Mouse (Mus musculus) kidney, embryonic 16.5 days (tissue): ENCODE results near the gene Pnpla7. TPM values are rescaled to one million over a fixed set of nuclear protein-coding genes. Genes with fewer than 3 reads are reported as not detected.

ENCODE experiments used
- ATAC-seq: fragments of 200-750 bp; cut with Nextera tagmentation; 2 replicates; pipeline ENCODE4 v1.8.0; 2017; ENCODE audit warnings: moderate TSS enrichment; ENCODE audit not compliant: low FRiP score, low TSS enrichment
- H3K27ac ChIP-seq: fragments of 300-500 bp; sonication (generic); 2 replicates; pipeline ENCODE4 v1.5.1; 2014; ENCODE audit warnings: low read length
- H3K27me3 ChIP-seq: fragments of 300-500 bp; sonication (generic); 2 replicates; pipeline ENCODE4 v1.6.1; 2014; ENCODE audit warnings: low read length, control low read depth, mixed read lengths; ENCODE audit not compliant: insufficient read depth
- H3K36me3 ChIP-seq: fragments of 300-500 bp; sonication (generic); 2 replicates; pipeline ENCODE4 v1.6.1; 2014; ENCODE audit warnings: low read length, control low read depth, mixed read lengths; ENCODE audit not compliant: insufficient read depth
- H3K4me1 ChIP-seq: fragments of 300-500 bp; sonication (generic); 2 replicates; pipeline ENCODE4 v1.6.1; 2014; ENCODE audit warnings: low read length, control low read depth, mixed read lengths; ENCODE audit not compliant: insufficient read depth
- H3K4me2 ChIP-seq: fragments of 300-500 bp; sonication (generic); replicated peaks from 2 replicates; pipeline ENCODE4 v1.6.1; 2014; ENCODE audit warnings: low read depth, low read length
- H3K4me3 ChIP-seq: fragments of 300-500 bp; sonication (generic); 2 replicates; pipeline ENCODE4 v1.5.1; 2014; ENCODE audit warnings: mild to moderate bottlenecking, low read length
- H3K9ac ChIP-seq: fragments of 300-500 bp; sonication (generic); replicated peaks from 2 replicates; pipeline ENCODE4 v1.6.1; 2014; ENCODE audit warnings: low read length
- H3K9me3 ChIP-seq: fragments of 300-500 bp; sonication (generic); 2 replicates; pipeline ENCODE4 v1.6.1; 2016; ENCODE audit warnings: low read length, control low read depth
- WGBS: fragments of 180-500 bp; shearing (Covaris S2); extraction: QIAGEN DNeasy Blood & Tissue Kit; methylation state at CpG from one replicate; pipeline ENCODE4 v1.1.7; 2014; 5-methylcytosine and 5-hydroxymethylcytosine counted together
- polyA plus RNA-seq: library from polyadenylated mRNA; unstranded; fragments of >200 nt; fragmentation: Nextera tagmentation; extraction: Ambion mirVana; gene quantifications from 2 replicates; pipeline ENCODE4 v1.2.1, GENCODE M21; 2015

Gene Pnpla7
- polyA plus RNA-seq, 1 experiment from 2014 or later, result 8.4 TPM

DNA sequence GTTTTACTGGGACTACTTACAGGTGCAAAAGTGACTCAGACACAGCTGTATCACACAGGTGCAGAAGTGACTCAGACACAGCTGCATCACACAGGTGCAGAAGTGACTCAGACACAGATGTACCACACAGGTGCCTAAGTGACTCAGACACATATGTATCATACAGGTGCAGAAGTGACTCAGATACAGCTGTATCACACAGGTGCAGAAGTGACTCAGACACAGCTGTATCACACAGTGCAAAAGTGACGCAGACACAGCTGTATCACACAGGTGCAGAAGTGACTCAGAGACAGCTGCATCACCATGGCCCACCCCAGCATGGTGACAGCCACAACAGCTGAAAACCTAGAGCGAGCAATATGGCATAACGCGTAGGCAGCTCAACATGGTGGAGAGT is 59.2 kb downstream of the Pnpla7 start:
- 94% methylated on average over 4 of the region's 4 CpGs for WGBS
- no peaks in the 10 kb centered on the region for H3K4me1 ChIP-seq
- H3K27me3 ChIP-seq, result no peaks in the 10 kb centered on the region
- no peak overlapping the region for H3K9ac ChIP-seq
- H3K36me3 ChIP-seq, result no peaks in the 10 kb centered on the region
- no peaks in the 10 kb centered on the region for H3K9me3 ChIP-seq
- H3K4me3 ChIP-seq, result no peak overlapping the region
- ATAC-seq, result no peak
- no peak overlapping the region for H3K27ac ChIP-seq
- H3K4me2 ChIP-seq, result no peak overlapping the region

DNA sequence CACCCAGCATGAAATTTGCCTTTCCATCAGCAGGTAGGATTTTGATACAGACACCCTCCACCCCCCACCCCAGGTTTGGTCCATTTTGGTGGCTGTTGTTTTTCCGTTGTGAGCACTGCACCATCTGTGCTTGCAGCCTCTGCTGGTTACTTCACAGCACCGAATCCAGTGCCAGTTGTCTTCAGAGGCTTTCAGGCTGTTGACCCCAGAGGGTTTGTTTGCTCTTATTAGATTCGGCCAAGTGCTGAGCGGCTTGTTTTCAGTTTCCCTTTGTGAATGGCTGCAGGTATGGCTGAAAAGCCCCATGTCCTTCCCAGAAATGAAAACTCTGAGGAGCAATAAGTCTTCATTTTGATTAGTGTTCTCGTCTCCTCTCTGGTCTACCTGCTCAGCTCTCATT is 64.3 kb downstream of the Pnpla7 start:
- Histone ChIP-seq H3K36me3 (no peaks in the 10 kb centered on the region; the same call in 1 of the 2 replicates), H3K27ac (no peak overlapping the region), H3K9me3 (no peaks in the 10 kb centered on the region), H3K9ac (no peak overlapping the region), H3K4me2 (no peak overlapping the region), H3K4me1 (no peaks in the 10 kb centered on the region), H3K4me3 (no peak overlapping the region), H3K27me3 (no peaks in the 10 kb centered on the region)
- WGBS, result 84% methylated on average over 5 of the region's 5 CpGs
- ATAC-seq, result no peak

DNA sequence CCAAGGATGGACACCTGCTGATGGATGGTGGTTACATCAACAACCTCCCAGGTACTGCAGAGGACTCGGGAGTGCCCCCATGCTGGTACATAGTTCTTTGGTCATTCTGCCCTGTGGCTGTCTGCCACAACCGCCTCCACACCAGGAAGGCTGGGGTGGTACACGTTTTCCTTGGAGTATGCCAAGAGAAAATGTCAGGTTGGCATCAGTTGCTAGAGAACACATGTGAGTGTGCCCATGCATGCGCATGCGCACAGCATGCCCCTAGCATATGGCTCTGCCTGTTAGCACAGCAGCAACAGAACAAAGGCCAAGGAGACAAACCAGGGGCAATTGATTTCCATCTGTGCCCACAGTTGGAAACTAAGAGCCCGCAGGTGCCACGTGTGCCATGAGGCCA is 75.1 kb downstream of the Pnpla7 start:
- H3K9ac ChIP-seq, result no peak overlapping the region
- 89% methylated on average over 7 of the region's 7 CpGs for WGBS
- H3K27me3 ChIP-seq, result no peaks in the 10 kb centered on the region
- H3K36me3 ChIP-seq, result no peaks in the 10 kb centered on the region
- no peaks in the 10 kb centered on the region for H3K9me3 ChIP-seq
- no peak overlapping the region for H3K4me3 ChIP-seq
- H3K27ac ChIP-seq, result no peak overlapping the region
- peaks cover 10% of the 10 kb centered on the region for H3K4me1 ChIP-seq
- ATAC-seq, result no peak
- H3K4me2 ChIP-seq, result no peak overlapping the region

DNA sequence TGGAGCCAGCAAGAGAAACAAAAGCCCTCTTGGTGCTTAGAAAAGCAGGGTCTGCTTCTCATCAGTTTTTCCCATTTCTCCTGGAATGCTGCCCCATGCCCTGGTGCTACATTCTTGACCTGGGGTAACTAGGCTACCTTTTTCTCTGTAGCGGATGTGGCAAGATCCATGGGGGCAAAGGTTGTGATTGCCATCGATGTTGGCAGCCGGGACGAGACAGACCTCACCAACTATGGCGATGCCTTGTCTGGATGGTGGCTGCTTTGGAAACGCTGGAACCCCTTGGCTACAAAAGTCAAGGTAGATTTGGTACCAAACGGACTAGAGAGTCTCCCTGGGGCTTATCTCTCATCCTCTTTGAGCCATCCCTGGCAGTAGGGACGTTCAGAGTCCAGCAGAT is 75.6 kb downstream of the Pnpla7 start:
- 85% methylated on average over 8 of the region's 8 CpGs for WGBS
- H3K4me3 ChIP-seq, result no peak overlapping the region
- no peaks in the 10 kb centered on the region for H3K9me3 ChIP-seq
- no peak overlapping the region for H3K4me2 ChIP-seq
- no peak for ATAC-seq
- H3K4me1 ChIP-seq, result peaks cover 10% of the 10 kb centered on the region
- H3K27ac ChIP-seq, result no peak overlapping the region
- H3K27me3 ChIP-seq, result no peaks in the 10 kb centered on the region
- H3K36me3 ChIP-seq, result no peaks in the 10 kb centered on the region
- no peak overlapping the region for H3K9ac ChIP-seq

DNA sequence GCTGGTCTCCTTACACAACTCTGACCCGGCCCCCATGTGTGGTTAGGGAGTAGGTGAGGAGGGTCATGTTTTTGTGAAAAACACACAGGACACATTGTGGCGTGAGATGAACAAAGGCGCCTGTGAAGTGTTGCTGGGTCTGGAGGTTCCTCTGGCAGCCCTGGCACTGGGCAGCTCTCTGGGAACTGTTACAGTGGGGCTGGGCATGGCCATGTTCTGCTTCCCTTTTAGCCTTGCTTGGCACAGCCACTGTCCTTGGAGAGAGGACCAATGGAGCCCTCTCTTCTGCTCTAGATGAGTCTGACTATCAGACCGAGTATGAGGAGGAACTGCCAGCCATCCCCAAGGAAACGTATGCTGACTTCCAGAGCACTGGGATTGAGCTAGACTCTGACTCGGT is 77.3 kb downstream of the Pnpla7 start:
- H3K27me3 ChIP-seq, result no peaks in the 10 kb centered on the region
- H3K4me3 ChIP-seq, result no peak overlapping the region
- no peak overlapping the region for H3K9ac ChIP-seq
- WGBS, result 91% methylated on average over 6 of the region's 6 CpGs
- no peaks in the 10 kb centered on the region for H3K9me3 ChIP-seq
- no peak overlapping the region for H3K4me2 ChIP-seq
- peaks cover 10% of the 10 kb centered on the region for H3K4me1 ChIP-seq
- H3K27ac ChIP-seq, result no peak overlapping the region
- ATAC-seq, result no peak
- H3K36me3 ChIP-seq, result peaks cover 6% of the 10 kb centered on the region

DNA sequence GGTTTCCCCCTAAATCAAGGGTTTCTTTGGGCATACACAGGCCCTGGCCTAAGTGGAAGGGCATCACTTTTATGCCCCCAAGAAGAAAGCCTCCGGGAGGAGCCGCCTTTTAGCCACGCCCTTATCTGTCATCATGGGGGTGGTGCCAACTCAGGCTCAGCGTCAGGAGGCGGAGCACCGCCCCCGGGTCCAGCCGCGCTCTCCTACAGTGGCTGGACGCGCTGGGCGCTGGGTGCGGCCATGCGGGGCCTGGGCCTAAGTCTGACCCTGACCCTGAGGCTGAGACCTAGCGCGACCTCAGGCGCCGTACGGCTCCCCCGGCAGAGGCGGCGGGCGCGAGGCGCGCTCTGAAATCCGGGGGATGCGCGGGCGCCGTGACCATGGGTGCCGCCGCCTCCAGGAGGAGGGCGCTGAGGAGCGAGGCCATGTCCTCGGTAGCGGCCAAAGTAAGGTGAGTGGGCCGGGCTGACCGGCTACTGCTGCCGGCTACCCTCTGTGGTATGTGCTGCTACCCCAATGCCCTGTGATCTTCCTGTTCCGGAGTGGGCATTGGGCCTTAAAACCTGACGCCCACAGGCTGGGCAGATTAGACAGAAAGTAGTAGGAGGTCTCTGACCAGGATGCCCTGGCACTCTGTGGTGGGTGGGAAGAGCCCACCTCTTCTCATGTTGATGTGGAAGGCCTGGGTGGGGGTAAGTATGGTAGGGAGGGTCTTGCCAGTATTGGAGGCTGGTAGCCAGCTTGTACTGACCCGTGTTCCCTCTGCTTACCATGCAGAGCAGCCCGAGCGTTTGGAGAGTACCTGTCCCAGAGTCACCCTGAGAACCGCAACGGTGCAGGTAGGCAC is 78.6 kb downstream of the Pnpla7 start, which contains the start of gene Nsmf:
Nsmf (plus strand) TSS at position 135 of the 847 bp plus-strand sequence.
- Histone ChIP-seq H3K27me3 (no peaks in the 10 kb centered on the region), H3K4me1 (peaks cover 10% of the 10 kb centered on the region), H3K9ac (peak within 1 kb of the TSS; percentile 81), H3K4me2 (peak within 1 kb of the TSS; percentile 79), H3K9me3 (no peaks in the 10 kb centered on the region), H3K36me3 (peaks cover 7% of the 10 kb centered on the region), H3K4me3 (peak within 1 kb of the TSS; percentile 67), H3K27ac (no peak within 1 kb of the TSS)
- ATAC-seq, result peak; percentile 94
- 4% methylated on average over 47 of the region's 47 CpGs for whole genome bisulfite sequencing

DNA sequence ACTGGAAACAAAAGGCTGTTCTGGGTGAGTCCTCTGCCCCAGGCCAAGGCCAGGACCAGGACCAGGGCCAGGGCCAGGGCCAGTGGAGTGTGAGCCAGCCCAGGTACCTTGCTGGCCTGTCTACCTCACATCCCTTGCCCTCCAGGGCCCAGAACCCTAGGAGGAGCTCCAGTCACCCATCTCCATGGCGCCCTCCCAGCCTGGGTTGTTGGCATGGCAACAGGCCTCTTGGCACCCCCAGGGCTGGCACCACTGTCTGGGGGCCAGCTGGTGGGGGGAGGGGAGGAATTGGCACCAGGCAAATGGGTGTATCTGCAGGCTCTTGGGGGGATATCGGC is 79.2 kb downstream of the Pnpla7 start:
- ATAC-seq, result peak; percentile 30
- H3K9ac ChIP-seq, result peak overlapping the region; percentile 81
- H3K36me3 ChIP-seq, result peaks cover 13% of the 10 kb centered on the region
- WGBS, result 40% methylated on average over 2 of the region's 2 CpGs
- H3K27me3 ChIP-seq, result no peaks in the 10 kb centered on the region
- H3K27ac ChIP-seq, result no peak overlapping the region
- H3K4me1 ChIP-seq, result peaks cover 10% of the 10 kb centered on the region
- no peaks in the 10 kb centered on the region for H3K9me3 ChIP-seq
- H3K4me3 ChIP-seq, result peak overlapping the region; percentile 67
- peak overlapping the region; percentile 79 for H3K4me2 ChIP-seq

DNA sequence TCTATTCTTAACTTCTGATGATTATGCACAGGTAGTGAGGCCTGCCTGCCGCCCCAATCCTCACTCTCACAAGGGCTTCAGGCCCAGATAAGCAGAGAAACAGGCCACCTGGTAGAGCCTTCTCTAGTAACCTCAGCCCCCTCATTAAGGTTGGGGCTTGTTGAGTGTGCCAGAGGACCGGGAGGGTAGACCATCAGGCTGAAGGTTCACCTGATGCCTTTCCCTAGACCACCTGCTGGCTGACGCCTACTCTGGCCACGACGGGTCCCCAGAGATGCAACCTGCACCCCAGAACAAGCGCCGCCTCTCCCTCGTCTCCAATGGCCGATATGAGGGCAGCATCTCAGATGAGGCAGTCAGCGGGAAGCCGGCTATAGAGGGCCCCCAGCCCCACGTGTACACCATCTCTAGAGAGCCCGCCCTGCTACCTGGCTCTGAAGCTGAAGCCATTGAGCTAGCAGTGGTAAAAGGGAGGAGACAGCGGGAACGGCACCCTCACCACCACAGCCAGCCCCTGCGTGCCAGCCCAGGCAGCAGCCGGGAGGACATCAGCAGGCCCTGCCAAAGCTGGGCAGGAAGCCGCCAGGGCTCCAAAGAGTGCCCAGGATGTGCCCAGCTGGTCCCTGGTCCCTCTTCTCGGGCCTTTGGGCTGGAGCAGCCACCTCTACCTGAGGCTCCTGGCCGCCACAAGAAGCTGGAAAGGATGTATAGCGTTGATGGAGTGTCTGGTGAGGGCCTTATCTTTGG is 79.7 kb downstream of the Pnpla7 start:
- no peak for ATAC-seq
- no peaks in the 10 kb centered on the region for H3K27me3 ChIP-seq
- no peaks in the 10 kb centered on the region for H3K9me3 ChIP-seq
- H3K36me3 ChIP-seq, result peaks cover 18% of the 10 kb centered on the region
- H3K9ac ChIP-seq, result peak overlapping the region; percentile 81
- peak overlapping the region; percentile 67 for H3K4me3 ChIP-seq
- H3K4me1 ChIP-seq, result peaks cover 10% of the 10 kb centered on the region
- H3K4me2 ChIP-seq, result peak overlapping the region; percentile 79
- 93% methylated on average over 21 of the region's 21 CpGs for WGBS
- H3K27ac ChIP-seq, result no peak overlapping the region

DNA sequence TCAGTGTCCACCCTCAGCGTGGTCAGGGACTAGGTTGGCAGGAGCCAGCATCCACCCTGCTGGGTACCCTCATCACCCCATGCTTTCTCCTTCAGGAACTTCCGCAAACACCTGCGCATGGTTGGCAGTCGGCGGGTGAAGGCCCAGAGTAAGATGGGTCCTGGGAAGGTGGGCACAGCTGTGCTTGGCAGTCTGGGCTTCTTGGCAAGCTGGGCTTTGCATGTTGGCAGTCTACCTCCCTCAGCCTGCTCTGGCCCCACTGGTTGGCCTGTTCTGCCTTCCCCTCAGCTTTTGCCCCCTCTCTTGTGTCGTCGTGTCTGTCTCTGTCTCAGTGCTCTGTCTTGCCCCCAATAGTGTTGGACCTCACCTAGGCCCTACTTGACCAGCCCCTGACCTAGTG is 83.1 kb downstream of the Pnpla7 start:
- no peaks in the 10 kb centered on the region for H3K27me3 ChIP-seq
- no peak overlapping the region for H3K27ac ChIP-seq
- H3K9me3 ChIP-seq, result no peaks in the 10 kb centered on the region
- H3K4me3 ChIP-seq, result no peak overlapping the region
- 95% methylated on average over 7 of the region's 7 CpGs for WGBS
- no peak overlapping the region for H3K4me2 ChIP-seq
- no peak for ATAC-seq
- H3K4me1 ChIP-seq, result peaks cover 10% of the 10 kb centered on the region
- H3K36me3 ChIP-seq, result peaks cover 40% of the 10 kb centered on the region
- no peak overlapping the region for H3K9ac ChIP-seq

DNA sequence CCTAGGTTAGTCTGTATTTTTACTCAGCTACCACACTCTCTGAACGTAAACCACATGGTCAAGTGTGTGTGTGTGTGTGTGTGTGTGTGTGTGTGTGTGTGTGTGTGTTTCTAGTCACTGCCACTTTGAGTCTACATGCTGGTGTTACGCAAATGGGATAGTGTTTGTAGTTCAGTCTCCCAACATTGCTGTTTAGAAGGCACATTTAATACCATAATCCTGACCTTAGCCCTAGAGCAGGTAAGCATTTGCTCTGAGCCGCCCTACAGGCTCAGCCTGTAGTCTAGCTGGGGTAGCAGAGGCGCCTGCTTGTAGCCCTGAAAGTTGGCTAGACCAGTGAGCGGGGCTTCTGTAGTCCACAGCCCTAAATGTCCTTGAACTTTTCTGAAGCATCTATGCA is 87.7 kb downstream of the Pnpla7 start:
- Histone ChIP-seq H3K9me3 (no peaks in the 10 kb centered on the region), H3K27ac (no peak overlapping the region)

More for the DNA sequence above, 87.7 kb downstream of the Pnpla7 start:
- Histone ChIP-seq H3K9ac (no peak overlapping the region), H3K27me3 (no peaks in the 10 kb centered on the region), H3K4me2 (no peak overlapping the region), H3K36me3 (peaks cover 34% of the 10 kb centered on the region), H3K4me1 (no peaks in the 10 kb centered on the region), H3K4me3 (no peak overlapping the region)
- WGBS, result 97% methylated on average over 5 of the region's 5 CpGs
- ATAC-seq, result no peak
